Mouse (Mus musculus): ENCODE measurements around the gene Pnpla7.

- TF ChIP-seq POLR2A (IDR thresholded peaks at IDR 0.05; ENCODE audit: extremely low read depth, insufficient read depth, low read length) = peak; percentile 79
- 0 out of 2 replicates have a peak, but pooled peaks have one; percentile 11 for TF ChIP-seq CTCF (IDR thresholded peaks at IDR 0.05; ENCODE audit: low read depth, low read length)
Measured at GRCm38 (mm10) chr2:25054221-25055067, 78.6 kb downstream of the Pnpla7 start, which contains the start of gene Nsmf.

All from liver, adult 2 months (tissue).